Mouse (Mus musculus): ENCODE measurements around the gene Plek. TPM values are rescaled to one million over a fixed set of nuclear protein-coding genes. Genes with fewer than 3 reads are reported as not detected.
"Not testable (repeated sequence)": the region's sequence is repeated elsewhere in the genome, so short reads cannot be mapped to it uniquely, and the experiment has no call there.

Plek gene
- polyA plus RNA-seq, 1 experiment from 2014 or later, result 6.1 TPM

- Histone ChIP-seq H3K36me3 (ENCODE audit: control insufficient read depth, insufficient read depth, low read length) (no peaks in the 10 kb centered on the region), H3K27me3 (ENCODE audit: control insufficient read depth, insufficient read depth, low read length) (no peaks in the 10 kb centered on the region), H3K9ac (ENCODE audit: low read length) (no peak overlapping the region), H3K4me3 (ENCODE audit: low read depth, low read length) (no peak overlapping the region), H3K4me2 (no peak overlapping the region), H3K27ac (ENCODE audit: low read depth, low read length) (no peak overlapping the region), H3K9me3 (ENCODE audit: control insufficient read depth, low read length) (no peaks in the 10 kb centered on the region), H3K4me1 (ENCODE audit: control insufficient read depth, insufficient read depth, low read length) (no peaks in the 10 kb centered on the region)
- 91% methylated on average over 2 of the region's 2 CpGs for WGBS
- DNase-seq (ENCODE audit: low spot score, missing footprints), result no peak
- ATAC-seq (ENCODE audit: low FRiP score), result no peak
Measured at GRCm38 (mm10) chr11:17045806-17046205, 6.4 kb downstream of the Plek start.

GRCm38 (mm10) chr11:17023984-17024383, 28.2 kb downstream of the Plek start:
- ATAC-seq (ENCODE audit: low FRiP score) (no peak), DNase-seq (ENCODE audit: low spot score, missing footprints) (no peak)
- Histone ChIP-seq H3K4me1 (ENCODE audit: control insufficient read depth, insufficient read depth, low read length) (no peaks in the 10 kb centered on the region), H3K9me3 (ENCODE audit: control insufficient read depth, low read length) (no peaks in the 10 kb centered on the region), H3K4me3 (ENCODE audit: low read depth, low read length) (no peak overlapping the region), H3K27me3 (ENCODE audit: control insufficient read depth, insufficient read depth, low read length) (no peaks in the 10 kb centered on the region), H3K36me3 (ENCODE audit: control insufficient read depth, insufficient read depth, low read length) (no peaks in the 10 kb centered on the region), H3K27ac (ENCODE audit: low read depth, low read length) (no peak overlapping the region), H3K4me2 (no peak overlapping the region), H3K9ac (ENCODE audit: low read length) (no peak overlapping the region)
- whole genome bisulfite sequencing, result 83% methylated on average over 3 of the region's 3 CpGs

- WGBS, result 88% methylated on average over 6 of the region's 6 CpGs
- H3K9me3 ChIP-seq (ENCODE audit: control insufficient read depth, low read length), result no peaks in the 10 kb centered on the region
- no peaks in the 10 kb centered on the region for H3K4me1 ChIP-seq (ENCODE audit: control insufficient read depth, insufficient read depth, low read length)
- no peak overlapping the region for H3K27ac ChIP-seq (ENCODE audit: low read depth, low read length)
- H3K36me3 ChIP-seq (ENCODE audit: control insufficient read depth, insufficient read depth, low read length), result no peaks in the 10 kb centered on the region
- DNase-seq (ENCODE audit: low spot score, missing footprints) (no peak), ATAC-seq (ENCODE audit: low FRiP score) (no peak)
- H3K9ac ChIP-seq (ENCODE audit: low read length), result no peak overlapping the region
- no peak overlapping the region for H3K4me3 ChIP-seq (ENCODE audit: low read depth, low read length)
- H3K27me3 ChIP-seq (ENCODE audit: control insufficient read depth, insufficient read depth, low read length), result no peaks in the 10 kb centered on the region
- no peak overlapping the region for H3K4me2 ChIP-seq
Measured at GRCm38 (mm10) chr11:17023206-17023605, 29.0 kb downstream of the Plek start.

GRCm38 (mm10) chr11:17019328-17019727, 32.9 kb downstream of the Plek start:
- no peaks in the 10 kb centered on the region for H3K9me3 ChIP-seq (ENCODE audit: control insufficient read depth, low read length)
- no peaks in the 10 kb centered on the region for H3K4me1 ChIP-seq (ENCODE audit: control insufficient read depth, insufficient read depth, low read length)
- 83% methylated on average over 7 of the region's 7 CpGs for WGBS
- no peak overlapping the region for H3K9ac ChIP-seq (ENCODE audit: low read length)
- no peaks in the 10 kb centered on the region for H3K27me3 ChIP-seq (ENCODE audit: control insufficient read depth, insufficient read depth, low read length)
- H3K4me3 ChIP-seq (ENCODE audit: low read depth, low read length), result no peak overlapping the region
- DNase-seq (ENCODE audit: low spot score, missing footprints), result no peak
- no peak for ATAC-seq (ENCODE audit: low FRiP score)
- no peak overlapping the region for H3K27ac ChIP-seq (ENCODE audit: low read depth, low read length)
- H3K36me3 ChIP-seq (ENCODE audit: control insufficient read depth, insufficient read depth, low read length), result no peaks in the 10 kb centered on the region
- no peak overlapping the region for H3K4me2 ChIP-seq

- no peak overlapping the region for H3K4me3 ChIP-seq (ENCODE audit: low read depth, low read length)
- no peaks in the 10 kb centered on the region for H3K4me1 ChIP-seq (ENCODE audit: control insufficient read depth, insufficient read depth, low read length)
- no peaks in the 10 kb centered on the region for H3K27me3 ChIP-seq (ENCODE audit: control insufficient read depth, insufficient read depth, low read length)
- H3K27ac ChIP-seq (ENCODE audit: low read depth, low read length), result no peak overlapping the region
- H3K36me3 ChIP-seq (ENCODE audit: control insufficient read depth, insufficient read depth, low read length), result no peaks in the 10 kb centered on the region
- no peak overlapping the region for H3K9ac ChIP-seq (ENCODE audit: low read length)
- ATAC-seq (ENCODE audit: low FRiP score), result no peak
- H3K4me2 ChIP-seq, result no peak overlapping the region
- no peaks in the 10 kb centered on the region for H3K9me3 ChIP-seq (ENCODE audit: control insufficient read depth, low read length)
- no peak for DNase-seq (ENCODE audit: low spot score, missing footprints)
Measured at GRCm38 (mm10) chr11:17012948-17013347, 39.2 kb downstream of the Plek start.

GRCm38 (mm10) chr11:17008498-17008941, 43.7 kb downstream of the Plek start:
- Histone ChIP-seq H3K27me3 (ENCODE audit: control insufficient read depth, insufficient read depth, low read length) (no peaks in the 10 kb centered on the region), H3K4me2 (no peak overlapping the region), H3K27ac (ENCODE audit: low read depth, low read length) (no peak overlapping the region), H3K36me3 (ENCODE audit: control insufficient read depth, insufficient read depth, low read length) (no peaks in the 10 kb centered on the region), H3K9ac (ENCODE audit: low read length) (no peak overlapping the region), H3K4me3 (ENCODE audit: low read depth, low read length) (no peak overlapping the region), H3K9me3 (ENCODE audit: control insufficient read depth, low read length) (no peaks in the 10 kb centered on the region), H3K4me1 (ENCODE audit: control insufficient read depth, insufficient read depth, low read length) (no peaks in the 10 kb centered on the region)
- 77% methylated on average over 7 of the region's 7 CpGs for WGBS
- DNase-seq (ENCODE audit: low spot score, missing footprints) (no peak), ATAC-seq (ENCODE audit: low FRiP score) (no peak)

- DNase-seq (ENCODE audit: low spot score, missing footprints), result no peak
- H3K27ac ChIP-seq (ENCODE audit: low read depth, low read length), result no peak overlapping the region
- ATAC-seq (ENCODE audit: low FRiP score), result no peak
- no peak overlapping the region for H3K9ac ChIP-seq (ENCODE audit: low read length)
- no peak overlapping the region for H3K4me2 ChIP-seq
- H3K36me3 ChIP-seq (ENCODE audit: control insufficient read depth, insufficient read depth, low read length), result no peaks in the 10 kb centered on the region
- H3K4me1 ChIP-seq (ENCODE audit: control insufficient read depth, insufficient read depth, low read length), result no peaks in the 10 kb centered on the region
- H3K9me3 ChIP-seq (ENCODE audit: control insufficient read depth, low read length), result no peaks in the 10 kb centered on the region
- no peak overlapping the region for H3K4me3 ChIP-seq (ENCODE audit: low read depth, low read length)
- 94% methylated on average over 5 of the region's 5 CpGs for WGBS
- no peaks in the 10 kb centered on the region for H3K27me3 ChIP-seq (ENCODE audit: control insufficient read depth, insufficient read depth, low read length)
Measured at GRCm38 (mm10) chr11:17007517-17008173, 44.5 kb downstream of the Plek start.

- H3K27me3 ChIP-seq (ENCODE audit: control insufficient read depth, insufficient read depth, low read length); H3K27ac ChIP-seq (ENCODE audit: low read depth, low read length); H3K4me2 ChIP-seq; H3K9ac ChIP-seq (ENCODE audit: low read length); H3K36me3 ChIP-seq (ENCODE audit: control insufficient read depth, insufficient read depth, low read length); DNase-seq (ENCODE audit: low spot score, missing footprints); H3K9me3 ChIP-seq (ENCODE audit: control insufficient read depth, low read length); ATAC-seq (ENCODE audit: low FRiP score); H3K4me1 ChIP-seq (ENCODE audit: control insufficient read depth, insufficient read depth, low read length); H3K4me3 ChIP-seq (ENCODE audit: low read depth, low read length): not testable (repeated sequence)
- 95% methylated on average over 2 of the region's 3 CpGs for WGBS
Measured at GRCm38 (mm10) chr11:17006526-17006925, 45.7 kb downstream of the Plek start.

- Histone ChIP-seq H3K9me3 (ENCODE audit: control insufficient read depth, low read length) (no peaks in the 10 kb centered on the region), H3K4me1 (ENCODE audit: control insufficient read depth, insufficient read depth, low read length) (no peaks in the 10 kb centered on the region)
- 86% methylated on average over 4 of the region's 4 CpGs for whole genome bisulfite sequencing
Measured at GRCm38 (mm10) chr11:17004899-17005846, 47.0 kb downstream of the Plek start.

More at GRCm38 (mm10) chr11:17004899-17005846, 47.0 kb downstream of the Plek start:
- Histone ChIP-seq H3K9ac (ENCODE audit: low read length) (no peak overlapping the region), H3K27ac (ENCODE audit: low read depth, low read length) (no peak overlapping the region), H3K4me2 (no peak overlapping the region), H3K36me3 (ENCODE audit: control insufficient read depth, insufficient read depth, low read length) (no peaks in the 10 kb centered on the region), H3K27me3 (ENCODE audit: control insufficient read depth, insufficient read depth, low read length) (no peaks in the 10 kb centered on the region), H3K4me3 (ENCODE audit: low read depth, low read length) (no peak overlapping the region)
- ATAC-seq (ENCODE audit: low FRiP score), result no peak
- DNase-seq (ENCODE audit: low spot score, missing footprints), result no peak

Data from midbrain, embryonic 11.5 days (tissue).